Mouse (Mus musculus): ENCODE data around the gene Cpn2.

Gene Cpn2

DNA sequence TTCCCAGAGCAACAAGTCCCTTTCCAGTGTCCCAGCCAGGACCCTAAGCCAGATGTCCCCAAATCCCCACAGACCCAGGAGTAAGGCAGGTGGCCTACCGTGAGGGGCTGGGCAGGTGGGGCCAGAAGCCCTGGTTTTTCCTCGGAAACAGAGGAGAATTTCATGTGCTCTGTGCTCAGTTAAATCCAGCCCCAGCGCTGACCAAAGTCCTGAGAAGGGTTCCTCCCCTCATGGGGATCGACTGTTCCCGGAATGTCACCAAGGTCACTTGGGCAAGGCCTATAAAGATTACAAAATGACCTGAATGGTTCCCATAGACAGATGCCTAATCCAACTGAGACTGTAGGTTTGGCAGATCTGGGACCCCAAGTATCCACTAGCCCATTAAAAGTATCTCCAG is at the start of gene Cpn2:
Gene Cpn2, minus strand, starts transcription at position 141 of the 400 bp plus-strand sequence.
- DNase-seq (ENCODE audit: low spot score): no peak

GRCm38 (mm10) chr16:30314236-30314635 is 46.9 kb upstream of the Cpn2 start:
- DNase-seq (ENCODE audit: low spot score): peak; percentile 65

DNA sequence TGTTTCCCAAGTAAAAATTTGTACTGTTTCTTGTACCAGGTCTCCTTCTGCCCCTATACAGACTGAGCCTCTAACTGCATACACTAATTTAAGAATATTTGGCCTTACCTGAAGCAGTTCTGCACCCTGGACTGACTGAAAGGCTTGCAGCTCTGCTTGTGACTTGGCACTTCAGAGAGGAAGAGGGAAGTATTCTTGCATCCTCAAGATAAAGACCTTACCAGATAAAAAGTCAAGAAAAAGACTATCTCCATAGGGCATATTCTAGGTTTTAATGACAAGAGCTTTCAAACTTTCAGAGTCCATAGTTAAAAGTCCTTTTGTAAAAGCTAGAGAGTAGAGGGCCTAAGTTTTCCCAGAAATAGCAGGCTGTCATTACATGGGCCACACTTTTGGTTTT is 43.3 kb upstream of the Cpn2 start, which contains the start of gene Gp5:
Gene Gp5, minus strand, starts transcription at position 133 of the 400 bp plus-strand sequence.
- no peak for DNase-seq (ENCODE audit: low spot score)

DNA sequence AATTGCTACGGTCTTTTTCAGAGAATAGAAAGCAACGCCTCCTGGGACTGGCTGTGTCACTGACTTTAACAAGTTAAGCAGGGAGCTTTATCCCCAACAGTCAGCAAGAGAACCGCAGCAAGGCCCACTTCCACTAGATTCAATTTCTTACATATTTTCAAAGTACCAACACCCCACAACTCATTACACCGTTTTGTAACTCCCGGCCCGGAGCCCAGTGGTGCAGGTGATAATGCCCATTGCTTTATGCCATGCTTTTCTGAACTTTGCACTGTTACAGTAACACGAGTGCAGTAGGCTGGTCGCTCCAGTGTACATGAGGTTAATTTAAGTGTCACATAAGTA is 42.8 kb upstream of the Cpn2 start:
- no peak for DNase-seq (ENCODE audit: low spot score)

- DNase-seq (ENCODE audit: low spot score): peak; percentile 30
Measured at GRCm38 (mm10) chr16:30309395-30310170, 42.3 kb upstream of the Cpn2 start.

DNA sequence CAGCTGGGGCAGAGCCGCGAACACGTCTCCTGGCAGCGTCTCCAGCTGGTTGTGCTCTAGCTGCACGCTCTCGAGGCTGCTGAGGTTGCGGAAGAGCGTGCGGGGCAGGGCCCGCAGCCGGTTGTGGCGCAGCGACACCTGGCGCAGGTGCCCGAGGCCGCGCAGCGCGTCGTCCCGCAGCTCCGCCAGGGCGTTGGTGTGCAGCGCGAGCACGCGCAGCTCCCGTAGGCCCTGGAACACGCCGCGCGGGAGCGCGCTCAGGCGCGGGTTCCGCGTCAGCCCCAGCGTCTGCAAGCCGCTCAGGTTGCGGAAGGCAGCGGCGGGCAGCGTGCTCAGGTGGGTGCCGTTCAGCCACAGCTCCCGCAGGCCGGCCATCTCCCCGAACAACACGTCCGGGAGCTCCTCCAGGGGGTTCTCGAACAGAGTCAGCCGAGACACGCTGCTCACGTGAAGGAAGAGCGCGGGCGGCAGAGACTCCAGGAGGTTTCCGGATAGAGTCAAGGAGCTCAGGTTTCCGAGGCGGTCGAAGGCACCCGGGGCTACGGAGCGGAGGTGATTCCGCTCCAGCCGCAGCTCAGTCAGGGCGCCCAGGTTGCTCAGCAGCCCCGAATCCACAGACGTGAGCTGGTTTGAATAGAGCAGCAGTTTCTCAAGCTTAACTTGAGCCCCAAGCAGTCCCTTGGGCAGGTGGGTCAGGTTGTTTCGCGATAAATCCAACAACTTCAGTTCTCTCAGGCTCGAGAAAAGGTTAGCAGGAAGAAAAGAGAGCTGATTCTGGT is 41.5 kb upstream of the Cpn2 start:
- DNase-seq (ENCODE audit: low spot score): peak; percentile 54

DNA sequence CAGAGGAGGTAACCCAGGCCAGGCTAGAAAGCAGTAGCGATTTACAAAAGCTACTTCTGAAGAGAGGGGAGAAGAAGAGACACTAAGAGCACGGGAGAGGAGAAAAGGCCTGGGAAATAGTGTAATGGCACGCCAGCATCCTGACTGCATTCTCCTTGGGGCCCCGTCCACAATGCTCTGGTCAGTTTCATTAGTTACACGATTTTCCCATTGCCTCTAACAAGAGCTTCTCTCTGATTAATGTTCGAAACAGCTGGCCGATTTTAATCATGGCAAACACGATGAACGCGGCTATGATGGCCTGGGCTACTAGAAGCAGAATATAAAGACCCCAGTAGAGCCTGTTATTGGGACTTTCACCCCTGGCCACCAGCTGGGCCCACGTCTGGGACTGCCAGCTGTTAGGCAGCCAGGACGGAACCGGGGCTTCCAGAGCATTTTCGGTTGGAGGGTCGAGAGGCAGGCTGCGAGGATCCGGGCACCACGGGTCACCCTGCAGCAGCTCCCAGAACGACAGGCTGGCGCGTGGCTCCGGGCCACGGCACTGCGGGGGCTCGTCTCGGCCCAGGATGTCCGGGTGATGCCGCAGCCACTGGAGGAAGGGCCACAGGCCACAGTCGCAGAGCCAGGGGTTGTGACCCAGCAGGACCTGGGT is 40.8 kb upstream of the Cpn2 start:
- peak; percentile 12 for DNase-seq (ENCODE audit: low spot score)

- DNase-seq (ENCODE audit: low spot score): no peak
Measured at GRCm38 (mm10) chr16:30307306-30307705, 40.0 kb upstream of the Cpn2 start.

- DNase-seq (ENCODE audit: low spot score): no peak
Measured at GRCm38 (mm10) chr16:30306102-30306501, 38.8 kb upstream of the Cpn2 start.

- no peak for DNase-seq (ENCODE audit: low spot score)
Measured at GRCm38 (mm10) chr16:30304236-30304635, 36.9 kb upstream of the Cpn2 start.

- no peak for DNase-seq (ENCODE audit: low spot score)
Measured at GRCm38 (mm10) chr16:30303411-30303810, 36.1 kb upstream of the Cpn2 start.

DNA sequence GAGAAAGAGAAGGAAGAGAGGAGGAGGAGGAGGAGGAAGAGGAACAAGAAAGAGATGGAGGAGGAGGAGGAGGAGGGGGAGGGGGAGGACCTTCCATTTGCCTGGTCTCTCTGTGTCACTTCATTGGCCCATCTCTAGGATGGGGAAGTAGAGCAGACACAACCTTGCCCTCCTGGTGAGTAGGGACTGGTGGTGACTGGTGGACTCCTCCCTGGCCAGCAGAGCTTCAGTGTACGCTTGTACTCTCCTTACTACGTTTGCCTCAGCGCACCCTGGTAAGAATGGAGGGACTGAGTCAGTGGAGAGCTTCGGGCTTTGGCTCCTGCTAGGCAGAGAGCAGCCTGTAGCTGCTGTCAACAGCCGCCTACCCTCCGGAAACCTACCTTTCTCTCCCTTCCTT is 35.4 kb upstream of the Cpn2 start:
- no peak for DNase-seq (ENCODE audit: low spot score)

- no peak for DNase-seq (ENCODE audit: low spot score)
Measured at GRCm38 (mm10) chr16:30299711-30300277, 32.5 kb upstream of the Cpn2 start.

GRCm38 (mm10) chr16:30297450-30297849 is 30.2 kb upstream of the Cpn2 start:
- no peak for DNase-seq (ENCODE audit: low spot score)

- DNase-seq (ENCODE audit: low spot score): no peak
Measured at GRCm38 (mm10) chr16:30296601-30297275, 29.4 kb upstream of the Cpn2 start.

DNA sequence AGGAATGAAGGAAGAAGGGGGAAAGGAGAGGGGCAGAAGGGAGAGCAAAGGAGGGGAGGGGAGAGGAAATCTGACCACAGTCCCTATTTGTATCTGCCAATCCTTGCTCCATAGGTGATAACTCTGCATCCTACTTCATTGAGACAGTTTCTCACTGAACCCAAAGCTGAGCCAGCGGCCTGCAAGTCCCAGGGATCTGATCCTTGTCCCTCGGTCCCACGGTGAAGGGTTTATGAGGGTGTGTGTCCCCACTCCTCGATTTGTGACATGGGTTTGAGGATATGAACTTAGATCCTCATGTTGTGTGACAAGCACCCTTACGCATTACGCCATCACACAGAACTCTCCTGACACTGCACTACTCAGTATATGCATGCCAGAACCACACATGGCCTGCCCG is 27.8 kb upstream of the Cpn2 start:
- no peak for DNase-seq (ENCODE audit: low spot score)

GRCm38 (mm10) chr16:30290436-30290835 is 23.1 kb upstream of the Cpn2 start:
- no peak for DNase-seq (ENCODE audit: low spot score)

- DNase-seq (ENCODE audit: low spot score): no peak
Measured at GRCm38 (mm10) chr16:30285701-30286100, 18.4 kb upstream of the Cpn2 start.

DNA sequence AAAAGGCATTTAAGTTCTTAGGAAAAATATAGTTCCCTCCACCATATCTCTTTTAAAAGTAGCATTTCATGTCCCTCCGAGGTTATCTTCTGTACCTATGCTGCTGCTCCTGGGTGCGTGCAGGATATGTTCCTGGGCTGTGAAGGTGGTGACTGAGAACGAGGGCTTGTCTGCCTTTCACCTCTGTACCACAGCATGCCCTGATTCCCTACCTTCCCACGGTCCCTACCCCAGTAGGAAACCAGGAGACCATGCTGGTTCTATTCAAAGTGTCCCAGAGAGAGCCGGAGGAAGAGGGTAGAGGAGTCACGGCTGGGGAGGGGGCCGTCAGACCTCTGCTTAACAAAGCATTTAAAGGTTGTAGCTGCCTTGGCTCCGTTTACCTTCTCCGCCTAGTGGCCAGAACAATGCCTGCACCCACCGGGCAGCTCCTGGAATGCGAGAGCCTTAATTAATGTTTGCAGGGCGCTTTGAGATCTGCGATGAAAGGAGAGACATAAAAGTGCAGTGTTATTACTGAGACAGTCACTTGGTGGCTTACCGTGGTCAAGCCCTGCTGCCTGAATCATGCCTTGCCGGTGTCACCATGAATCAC is 16.5 kb upstream of the Cpn2 start:
- peak; percentile 85 for DNase-seq (ENCODE audit: low spot score)

DNA sequence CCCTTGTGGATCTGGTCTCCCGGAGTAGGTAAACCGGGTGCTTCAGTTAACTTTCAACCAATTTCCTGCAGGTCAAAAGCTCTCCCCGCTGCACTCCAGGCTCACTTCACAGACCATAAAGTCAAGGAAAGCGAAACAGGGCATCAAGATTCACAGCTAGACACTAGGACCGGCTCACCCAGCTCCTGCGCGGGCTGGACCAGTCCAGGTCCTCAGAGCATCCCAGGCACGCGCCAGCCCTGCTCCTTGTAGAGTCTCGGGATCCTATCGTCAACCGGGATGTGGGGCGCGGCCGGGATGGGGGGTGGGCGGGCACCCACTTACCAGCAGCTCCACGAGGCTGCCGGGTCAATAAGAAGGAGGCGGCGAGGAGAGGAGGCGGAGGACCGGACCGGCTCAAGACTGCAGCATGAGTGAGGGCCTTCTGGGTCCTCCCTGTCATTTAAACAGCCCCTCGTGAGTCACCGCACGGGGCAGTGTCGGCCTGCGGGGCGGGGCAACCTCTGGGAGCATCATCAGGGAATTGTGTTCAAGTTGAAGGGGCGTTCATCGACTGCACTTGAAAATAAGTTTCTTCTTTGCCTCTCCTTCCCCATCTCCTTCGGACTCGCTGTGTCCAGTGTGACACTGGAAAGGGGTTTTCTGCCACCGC is 15.7 kb upstream of the Cpn2 start, which contains the start of gene Lrrc15:
Gene Lrrc15, minus strand, starts transcription at position 413 of the 652 bp plus-strand sequence.
- DNase-seq (ENCODE audit: low spot score): peak; percentile 74

All from embryo, embryonic 10 days (tissue).